Mouse (Mus musculus): ENCODE results near the gene Shkbp1. TPM values are rescaled to one million over a fixed set of nuclear protein-coding genes. Genes with fewer than 3 reads are reported as not detected.

Shkbp1 gene
- polyA plus RNA-seq, 1 experiment from 2014 or later, result 53.5 TPM

GRCm38 (mm10) chr7:27342595-27342994 lies 13.2 kb downstream of the Shkbp1 start:
- DNase-seq (no peak), ATAC-seq (ENCODE audit: insufficient read depth) (no peak)
- TF ChIP-seq CTCF (IDR thresholded peaks at IDR 0.05; ENCODE audit: low read depth), result peak; percentile 50
- no peaks in the 10 kb centered on the region for H3K9me3 ChIP-seq (ENCODE audit: low read depth, low read length)
- H3K4me1 ChIP-seq (ENCODE audit: insufficient read depth), result no peaks in the 10 kb centered on the region
- no peak overlapping the region for H3K4me3 ChIP-seq (ENCODE audit: low read depth, low read length)
- H3K9ac ChIP-seq, result no peak overlapping the region
- peaks cover 18% of the 10 kb centered on the region for H3K27me3 ChIP-seq (ENCODE audit: insufficient read depth, low read length)
- peaks cover 35% of the 10 kb centered on the region; the same call in 1 of the 2 replicates for H3K36me3 ChIP-seq (ENCODE audit: insufficient read depth)
- 39% methylated on average over 4 of the region's 4 CpGs for WGBS
- no peak overlapping the region for H3K4me2 ChIP-seq
- no peak overlapping the region for H3K27ac ChIP-seq (ENCODE audit: low read depth)

GRCm38 (mm10) chr7:27339519-27339918 lies 16.3 kb downstream of the Shkbp1 start:
- no peak for DNase-seq

DNA sequence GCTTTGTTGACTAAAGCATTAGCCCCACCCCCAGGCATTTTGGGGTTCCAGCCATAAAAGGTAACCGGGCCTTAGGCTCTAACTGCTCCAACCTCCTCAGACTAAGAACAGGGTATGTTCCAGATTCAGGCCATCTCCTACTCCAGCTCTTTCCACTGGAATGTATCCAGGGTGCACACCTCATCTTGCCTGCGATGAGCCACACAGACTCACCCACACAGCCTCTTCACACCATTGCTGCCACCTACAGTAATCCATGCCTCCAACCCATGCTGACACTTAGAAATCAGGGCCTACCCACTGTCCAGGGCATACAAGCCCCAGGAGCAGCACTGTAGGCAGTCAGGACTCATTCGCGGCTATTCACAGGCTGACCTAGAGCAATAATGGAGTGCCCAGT lies 16.7 kb downstream of the Shkbp1 start:
- no peak overlapping the region for H3K27ac ChIP-seq (ENCODE audit: low read depth)

More at GRCm38 (mm10) chr7:27339519-27339918, 16.3 kb downstream of the Shkbp1 start:
- H3K4me1 ChIP-seq (ENCODE audit: insufficient read depth), result no peaks in the 10 kb centered on the region
- no peak overlapping the region for H3K4me3 ChIP-seq (ENCODE audit: low read depth, low read length)
- H3K4me2 ChIP-seq, result no peak overlapping the region
- no peak for ATAC-seq (ENCODE audit: insufficient read depth)
- H3K9ac ChIP-seq, result no peak overlapping the region
- no peaks in the 10 kb centered on the region for H3K9me3 ChIP-seq (ENCODE audit: low read depth, low read length)
- 29% methylated on average over 7 of the region's 7 CpGs for WGBS
- H3K27ac ChIP-seq (ENCODE audit: low read depth), result no peak overlapping the region
- peaks cover 42% of the 10 kb centered on the region for H3K27me3 ChIP-seq (ENCODE audit: insufficient read depth, low read length)
- no peak for TF ChIP-seq CTCF (IDR thresholded peaks at IDR 0.05; ENCODE audit: low read depth)
- peaks cover 19% of the 10 kb centered on the region; the same call in 1 of the 2 replicates for H3K36me3 ChIP-seq (ENCODE audit: insufficient read depth)

GRCm38 (mm10) chr7:27337175-27337853 lies 18.5 kb downstream of the Shkbp1 start, which contains the start of gene Ltbp4:
TSS of gene Ltbp4 (minus strand) at chr7:27337692.
- no peaks in the 10 kb centered on the region for H3K9me3 ChIP-seq (ENCODE audit: low read depth, low read length)
- H3K27me3 ChIP-seq (ENCODE audit: insufficient read depth, low read length), result peaks cover 62% of the 10 kb centered on the region
- 2% methylated on average over 36 of the region's 36 CpGs for WGBS
- H3K4me2 ChIP-seq, result peak within 1 kb of the TSS; percentile 61
- H3K4me1 ChIP-seq (ENCODE audit: insufficient read depth), result no peaks in the 10 kb centered on the region
- peak; percentile 74 for DNase-seq
- H3K4me3 ChIP-seq (ENCODE audit: low read depth, low read length), result peak within 1 kb of the TSS; percentile 38
- no peak for TF ChIP-seq CTCF (IDR thresholded peaks at IDR 0.05; ENCODE audit: low read depth)
- peaks cover 6% of the 10 kb centered on the region; the same call in 1 of the 2 replicates for H3K36me3 ChIP-seq (ENCODE audit: insufficient read depth)
- peak within 1 kb of the TSS; percentile 41; the same call in 1 of the 2 replicates for H3K9ac ChIP-seq
- H3K27ac ChIP-seq (ENCODE audit: low read depth), result no peak within 1 kb of the TSS
- ATAC-seq (ENCODE audit: insufficient read depth), result peak; percentile 17; the same call in 1 of the 2 replicates

More for the DNA sequence above, 16.7 kb downstream of the Shkbp1 start:
- Histone ChIP-seq H3K36me3 (ENCODE audit: insufficient read depth) (peaks cover 15% of the 10 kb centered on the region; the same call in 1 of the 2 replicates), H3K4me1 (ENCODE audit: insufficient read depth) (no peaks in the 10 kb centered on the region), H3K9me3 (ENCODE audit: low read depth, low read length) (no peaks in the 10 kb centered on the region), H3K9ac (no peak overlapping the region), H3K4me3 (ENCODE audit: low read depth, low read length) (no peak overlapping the region), H3K27me3 (ENCODE audit: insufficient read depth, low read length) (peaks cover 46% of the 10 kb centered on the region), H3K4me2 (no peak overlapping the region)
- WGBS, result 71% methylated on average over 4 of the region's 4 CpGs
- no peak for TF ChIP-seq CTCF (IDR thresholded peaks at IDR 0.05; ENCODE audit: low read depth)
- DNase-seq, result no peak
- ATAC-seq (ENCODE audit: insufficient read depth), result no peak

GRCm38 (mm10) chr7:27335928-27336823 lies 19.6 kb downstream of the Shkbp1 start:
- Histone ChIP-seq H3K4me1 (ENCODE audit: insufficient read depth) (no peaks in the 10 kb centered on the region; the same call in 1 of the 2 replicates), H3K36me3 (ENCODE audit: insufficient read depth) (no peaks in the 10 kb centered on the region; the same call in 1 of the 2 replicates), H3K4me3 (ENCODE audit: low read depth, low read length) (peak overlapping the region; percentile 38), H3K9me3 (ENCODE audit: low read depth, low read length) (no peaks in the 10 kb centered on the region), H3K4me2 (peak overlapping the region; percentile 61), H3K27ac (ENCODE audit: low read depth) (no peak overlapping the region; the same call in 1 of the 2 replicates), H3K27me3 (ENCODE audit: insufficient read depth, low read length) (peaks cover 69% of the 10 kb centered on the region), H3K9ac (peak overlapping the region; percentile 9; the same call in 1 of the 2 replicates)
- DNase-seq, result peak; percentile 98
- peak; percentile 99 for TF ChIP-seq CTCF (IDR thresholded peaks at IDR 0.05; ENCODE audit: low read depth)
- under 1% methylated on average over 47 of the region's 47 CpGs for WGBS
- peak; percentile 73 for ATAC-seq (ENCODE audit: insufficient read depth)

DNA sequence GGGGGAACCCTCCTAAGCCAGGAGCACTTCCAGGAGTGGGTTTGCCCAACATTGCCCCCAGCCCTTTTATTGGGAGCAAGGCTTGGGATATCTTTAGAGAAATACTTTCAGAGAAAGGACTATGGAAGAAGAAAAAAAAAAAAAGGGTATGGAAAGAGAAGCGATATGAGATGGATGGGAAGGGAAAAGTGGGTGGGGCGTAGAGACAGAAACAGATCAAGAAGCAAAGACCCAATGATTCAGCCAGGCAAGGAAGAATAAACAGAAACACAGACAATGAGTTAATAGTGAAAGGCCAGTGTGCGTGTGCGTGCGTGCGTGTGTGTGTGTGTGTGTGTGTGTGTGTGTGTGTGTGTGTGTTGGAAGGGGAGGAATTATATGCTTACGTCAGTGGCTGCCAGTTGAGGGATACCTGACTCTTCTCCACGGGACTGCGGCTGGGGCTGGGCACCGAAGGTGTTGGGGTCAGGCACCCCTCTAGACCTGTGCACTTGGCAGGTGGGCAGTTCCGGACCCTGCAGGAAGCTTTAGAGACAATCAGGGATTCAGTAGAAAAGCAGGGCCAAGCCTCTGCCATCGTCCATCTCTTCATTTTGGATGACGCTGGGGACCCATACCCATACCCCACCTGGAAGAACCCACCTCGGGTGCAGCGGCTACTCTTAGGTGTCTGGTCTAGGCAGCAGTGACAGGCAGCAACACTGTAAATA lies 20.7 kb downstream of the Shkbp1 start:
- peaks cover 1% of the 10 kb centered on the region; the same call in 1 of the 2 replicates for H3K4me1 ChIP-seq (ENCODE audit: insufficient read depth)
- H3K27ac ChIP-seq (ENCODE audit: low read depth), result peak overlapping the region; percentile 72
- H3K4me2 ChIP-seq, result peak overlapping the region; percentile 93

More for the DNA sequence above, 20.7 kb downstream of the Shkbp1 start:
- ATAC-seq (ENCODE audit: insufficient read depth) (no peak), DNase-seq (no peak)
- peak overlapping the region; percentile 80; the same call in 1 of the 2 replicates for H3K9ac ChIP-seq
- TF ChIP-seq CTCF (IDR thresholded peaks at IDR 0.05; ENCODE audit: low read depth), result no peak
- H3K27me3 ChIP-seq (ENCODE audit: insufficient read depth, low read length), result peaks cover 70% of the 10 kb centered on the region
- 41% methylated on average over 15 of the region's 15 CpGs for WGBS
- no peak overlapping the region for H3K4me3 ChIP-seq (ENCODE audit: low read depth, low read length)
- H3K9me3 ChIP-seq (ENCODE audit: low read depth, low read length), result no peaks in the 10 kb centered on the region
- H3K36me3 ChIP-seq (ENCODE audit: insufficient read depth), result no peaks in the 10 kb centered on the region

All from lung, embryonic 14.5 days (tissue).